Mouse (Mus musculus) lung, adult 2 months (tissue): ENCODE results near the gene Klhdc8a. TPM values are rescaled to one million over a fixed set of nuclear protein-coding genes. Genes with fewer than 3 reads are reported as not detected.
A peak's percentile ranks its signal among the peaks of the same experiment; 100 is the strongest.

Experiments
- DNase-seq: peaks from one replicate; pipeline ENCODE4 v3.0.0; 2022
- H3K4me1 ChIP-seq: fragments of 200-500 bp; 2 replicates; pipeline ENCODE4 v1.6.1; 2011; ENCODE audit warnings: low read length; ENCODE audit not compliant: control insufficient read depth, insufficient read depth
- H3K4me3 ChIP-seq: fragments of 200-500 bp; replicated peaks from 2 replicates; pipeline ENCODE3; 2011; ENCODE audit warnings: low read depth, mild to moderate bottlenecking, control low read depth, low read length; ENCODE audit errors: extremely low read depth
- CTCF ChIP-seq: fragments of 200-500 bp; IDR thresholded peaks from 2 replicates; pipeline ENCODE4 v1.5.1; 2011; ENCODE audit warnings: mild to moderate bottlenecking, low read length, control low read depth; ENCODE audit not compliant: insufficient read depth
- POLR2A ChIP-seq: fragments of 200-500 bp; IDR thresholded peaks from 2 replicates; pipeline ENCODE4 v1.6.1; 2011; ENCODE audit warnings: low read depth, mild to moderate bottlenecking, control low read depth, low read length, borderline replicate concordance; ENCODE audit errors: extremely low read depth
- WGBS: fragments of 180-500 bp; shearing (Covaris S2); methylation state at CpG from one replicate; pipeline ENCODE4 v1.1.7; 2018; 5-methylcytosine and 5-hydroxymethylcytosine counted together
- polyA plus RNA-seq: library from polyadenylated mRNA; depleted of rRNA; stranded (reverse); fragments of >200 nt; gene quantifications from 2 replicates; pipeline ENCODE4 v1.2.3, GENCODE M21; 2012

Gene Klhdc8a
- polyA plus RNA-seq, 1 experiment = 4.6 TPM

DNA sequence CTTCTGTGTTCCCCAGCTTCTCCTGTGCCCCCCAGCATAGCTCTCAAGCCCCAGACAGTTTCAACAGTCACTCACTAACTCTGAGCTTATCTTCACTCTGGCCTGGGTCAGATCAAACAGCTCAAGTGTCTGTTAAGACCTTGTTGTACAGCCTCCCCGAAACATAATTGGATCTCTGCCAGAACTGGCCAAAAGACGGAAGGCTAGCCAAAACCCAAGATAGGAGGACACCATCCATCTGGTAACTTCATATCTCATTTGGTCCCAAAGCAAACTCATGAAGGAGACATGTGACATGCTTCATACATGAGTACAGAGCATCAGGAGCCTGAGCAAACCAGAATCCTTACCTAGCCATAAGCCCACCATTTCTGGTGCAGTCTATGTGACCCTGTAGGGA is 13.6 kb downstream of the Klhdc8a start:
- TF ChIP-seq POLR2A (no peak), CTCF (no peak)
- WGBS = 22% methylated on average over 2 of the region's 2 CpGs
- no peak for DNase-seq
- H3K4me3 ChIP-seq = no peak overlapping the region
- peaks cover 5% of the 10 kb centered on the region for H3K4me1 ChIP-seq

- TF ChIP-seq POLR2A (no peak), CTCF (peak; percentile 38)
- Histone ChIP-seq H3K4me1 (peaks cover 5% of the 10 kb centered on the region), H3K4me3 (no peak overlapping the region)
- 54% methylated on average over 3 of the region's 3 CpGs for WGBS
- peak; percentile 64 for DNase-seq
These were observed 14.3 kb downstream of the Klhdc8a start for GRCm38 (mm10) chr1:132312703-132313102.

- DNase-seq = peak; percentile 91
- peaks cover 16% of the 10 kb centered on the region for H3K4me1 ChIP-seq
- TF ChIP-seq CTCF (no peak), POLR2A (peak; percentile 74; the same call in 1 of the 2 replicates)
- peak within 1 kb of the TSS; percentile 81 for H3K4me3 ChIP-seq
- WGBS = under 1% methylated on average over 67 of the region's 67 CpGs
These were observed 17.6 kb downstream of the Klhdc8a start, which contains the start of gene Nuak2 for GRCm38 (mm10) chr1:132315889-132316624. Nuak2 (plus strand) TSS chr1:132316126.

GRCm38 (mm10) chr1:132316625-132316994 is 18.2 kb downstream of the Klhdc8a start:
- Histone ChIP-seq H3K4me1 (peaks cover 16% of the 10 kb centered on the region), H3K4me3 (peak overlapping the region; percentile 81)
- 22% methylated on average over 7 of the region's 7 CpGs for WGBS
- no peak for TF ChIP-seq CTCF
- TF ChIP-seq POLR2A = no peak
- no peak for DNase-seq

DNA sequence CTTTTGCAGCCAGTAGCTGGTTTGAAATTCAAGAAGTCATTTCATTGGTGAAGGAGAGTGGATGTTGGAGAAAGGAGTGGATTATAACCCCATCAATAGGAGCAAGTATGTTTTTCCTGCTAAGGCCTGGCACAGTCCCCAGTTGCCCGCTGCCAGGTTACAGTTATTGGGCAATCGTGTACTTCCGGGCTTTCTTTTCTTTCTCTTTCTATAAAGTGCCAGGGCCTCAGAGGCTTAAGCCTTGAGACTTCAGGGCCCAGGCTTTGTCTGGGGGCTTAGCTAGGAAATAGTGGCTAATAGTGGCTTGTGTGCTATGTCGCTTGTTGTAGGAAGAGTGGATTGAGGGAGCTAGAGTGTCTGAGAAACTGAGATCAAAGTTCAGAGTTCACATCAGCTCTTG is 19.0 kb downstream of the Klhdc8a start:
- peaks cover 17% of the 10 kb centered on the region for H3K4me1 ChIP-seq
- TF ChIP-seq CTCF (no peak), POLR2A (no peak)
- WGBS = 23% methylated on average over 4 of the region's 4 CpGs
- peak overlapping the region; percentile 34 for H3K4me3 ChIP-seq
- peak; percentile 66 for DNase-seq

DNA sequence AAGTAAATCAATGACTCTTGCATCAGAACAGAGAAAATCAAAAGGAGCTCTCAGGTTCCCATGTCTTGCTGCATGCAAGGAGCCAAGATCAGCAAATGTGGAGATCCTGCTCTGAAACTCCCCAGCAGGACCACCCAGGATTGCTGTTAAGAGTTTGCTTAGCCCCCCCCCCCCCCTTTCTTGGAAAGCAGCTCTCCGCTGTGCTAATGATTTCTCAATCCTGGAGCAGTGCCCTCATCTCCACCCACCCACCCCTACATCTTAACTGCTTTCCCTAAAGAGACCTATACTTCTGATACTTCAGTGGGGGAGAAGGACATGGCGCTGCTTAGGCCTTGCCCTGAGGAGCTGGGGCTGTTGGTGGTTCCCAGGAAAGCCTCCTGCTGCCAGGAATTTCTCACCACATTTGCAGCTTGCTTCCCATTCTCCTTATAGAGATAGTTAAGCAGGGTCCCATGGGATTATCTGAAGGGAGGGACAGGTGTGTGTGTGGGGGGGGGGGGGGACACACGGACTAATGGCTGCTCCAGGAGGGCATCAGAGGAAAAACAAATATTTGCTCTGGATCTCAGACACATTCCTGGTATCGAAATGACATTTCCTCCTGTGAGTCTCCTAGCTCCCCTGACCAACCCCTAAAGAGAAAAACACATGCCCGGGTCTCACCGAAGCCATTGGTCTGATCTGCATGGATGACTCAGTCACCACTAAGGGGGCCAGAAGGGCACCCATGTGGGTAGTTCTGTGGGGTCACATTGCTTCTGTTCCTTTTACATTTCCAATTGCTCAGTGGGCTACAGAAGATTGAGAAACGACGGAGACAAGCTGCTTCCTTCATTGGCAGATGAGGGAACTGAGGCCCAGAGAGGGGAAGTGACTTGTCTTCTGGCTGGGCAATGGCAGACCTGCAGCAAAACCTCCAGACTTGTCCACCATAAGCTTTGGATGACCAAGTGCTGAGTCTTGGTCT is 19.8 kb downstream of the Klhdc8a start:
- Histone ChIP-seq H3K4me1 (peaks cover 20% of the 10 kb centered on the region), H3K4me3 (no peak overlapping the region)
- WGBS = 45% methylated on average over 8 of the region's 8 CpGs
- no peak for DNase-seq
- TF ChIP-seq CTCF = no peak
- no peak for TF ChIP-seq POLR2A

- Histone ChIP-seq H3K4me3 (no peak overlapping the region), H3K4me1 (peaks cover 20% of the 10 kb centered on the region)
- DNase-seq = peak; percentile 87
- no peak for TF ChIP-seq CTCF
- TF ChIP-seq POLR2A = no peak
- WGBS = 35% methylated on average over 5 of the region's 5 CpGs
These were observed 20.8 kb downstream of the Klhdc8a start for GRCm38 (mm10) chr1:132319242-132319641.

GRCm38 (mm10) chr1:132321821-132322580 is 23.6 kb downstream of the Klhdc8a start:
- 73% methylated on average over 7 of the region's 7 CpGs for WGBS
- peaks cover 16% of the 10 kb centered on the region for H3K4me1 ChIP-seq
- no peak for DNase-seq

GRCm38 (mm10) chr1:132322711-132323542 is 24.5 kb downstream of the Klhdc8a start:
- DNase-seq = peak; percentile 31
- no peak for TF ChIP-seq POLR2A
- TF ChIP-seq CTCF = no peak
- Histone ChIP-seq H3K4me1 (peaks cover 16% of the 10 kb centered on the region), H3K4me3 (no peak overlapping the region)
- 39% methylated on average over 13 of the region's 13 CpGs for WGBS

More at GRCm38 (mm10) chr1:132321821-132322580, 23.6 kb downstream of the Klhdc8a start:
- TF ChIP-seq POLR2A (no peak), CTCF (no peak)
- H3K4me3 ChIP-seq = no peak overlapping the region
